Mouse (Mus musculus): ENCODE results near the gene Hk3. TPM values are rescaled to one million over a fixed set of nuclear protein-coding genes. Genes with fewer than 3 reads are reported as not detected.

Hk3 gene
- 0.62 and 0.76 TPM in 2 replicates for polyA plus RNA-seq (2012; rRNA removed)

GRCm38 (mm10) chr13:55021194-55021779 lies at the start of gene Hk3:
Gene Hk3 (minus strand): TSS chr13:55021385.

Other genes starting within 250 kb of the Hk3 start
- gene Eif4e1b, start 237.4 kb downstream of the Hk3 start, polyA plus RNA-seq (2012; rRNA removed) = not detected in 2 replicates
- gene Tspan17, start 232.0 kb downstream of the Hk3 start, polyA plus RNA-seq (2012; rRNA removed) = 34.0 and 40.7 TPM in 2 replicates
- gene Unc5a, start 72.0 kb downstream of the Hk3 start, polyA plus RNA-seq (2012; rRNA removed) = 33.7 and 36.3 TPM in 2 replicates
- gene Uimc1, start 78.9 kb upstream of the Hk3 start, polyA plus RNA-seq (2012; rRNA removed) = 19.7 and 22.1 TPM in 2 replicates
- 44.1 and 47.4 TPM in 2 replicates for gene Zfp346, start 83.9 kb upstream of the Hk3 start, polyA plus RNA-seq (2012; rRNA removed)
- gene Gm17617, start 112.2 kb upstream of the Hk3 start, polyA plus RNA-seq (2012; rRNA removed) = not detected in 2 replicates
- 1.5 TPM in 2 replicates for gene Fgfr4, start 131.3 kb upstream of the Hk3 start, polyA plus RNA-seq (2012; rRNA removed)
- gene Nsd1, start 188.4 kb upstream of the Hk3 start, polyA plus RNA-seq (2012; rRNA removed) = 36.5 and 38.0 TPM in 2 replicates